Mouse (Mus musculus): ENCODE results near the gene Me3. TPM values are rescaled to one million over a fixed set of nuclear protein-coding genes. Genes with fewer than 3 reads are reported as not detected.
"Not testable (repeated sequence)": the region's sequence is repeated elsewhere in the genome, so short reads cannot be mapped to it uniquely, and the experiment has no call there.

Gene Me3
- polyA plus RNA-seq, 1 experiment from 2014 or later: 2.5 TPM

DNA sequence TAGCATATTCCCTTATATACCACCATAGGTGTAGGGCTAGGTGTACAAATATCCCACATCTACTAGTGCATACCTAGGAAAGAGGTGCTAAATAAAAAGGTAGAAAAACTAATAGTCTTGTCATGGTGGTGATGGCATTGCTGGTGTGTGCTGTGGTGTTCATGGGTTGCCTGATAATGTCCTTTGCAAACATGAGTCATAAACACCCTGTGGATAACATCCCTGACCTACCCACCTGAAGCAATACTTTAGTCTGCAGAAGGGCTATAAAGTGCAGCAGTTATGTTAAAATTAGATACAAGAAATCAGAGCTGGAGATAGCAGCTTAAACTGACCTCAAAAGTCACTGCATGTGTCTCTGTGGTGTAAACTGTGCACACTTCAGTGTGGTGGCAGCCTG lies 80.9 kb downstream of the Me3 start:
- H3K4me1 ChIP-seq (replicated peaks): no peaks in the 10 kb centered on the region
- H3K4me2 ChIP-seq (replicated peaks): no peak overlapping the region
- no peaks in the 10 kb centered on the region for H3K36me3 ChIP-seq
- H3K27ac ChIP-seq: no peak overlapping the region
- ATAC-seq: no peak
- H3K9ac ChIP-seq (replicated peaks): no peak overlapping the region
- H3K27me3 ChIP-seq: no peaks in the 10 kb centered on the region
- H3K4me3 ChIP-seq (replicated peaks): no peak overlapping the region
- H3K9me3 ChIP-seq: no peaks in the 10 kb centered on the region

DNA sequence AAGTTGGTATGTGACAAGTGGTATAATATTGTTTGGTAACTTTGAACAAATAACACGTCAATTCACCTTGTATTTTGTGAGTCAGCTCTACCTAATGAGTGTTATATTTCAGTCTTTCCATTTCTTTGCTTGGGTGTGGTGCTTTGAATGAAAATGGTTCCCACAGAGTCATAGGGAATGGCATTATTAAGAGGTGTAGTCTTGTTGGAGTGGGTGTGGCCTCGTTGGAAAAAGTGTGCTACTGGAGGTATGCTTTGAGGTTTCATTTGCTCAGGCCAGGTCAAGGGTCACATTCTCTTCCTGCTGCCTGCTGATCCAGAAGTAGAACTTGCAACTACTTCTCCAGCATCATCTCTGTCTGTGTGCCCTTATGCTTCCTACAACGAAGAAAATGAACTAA lies 84.0 kb downstream of the Me3 start:
- Histone ChIP-seq H3K4me1 (replicated peaks) (no peaks in the 10 kb centered on the region), H3K27me3 (no peaks in the 10 kb centered on the region), H3K27ac (no peak overlapping the region), H3K36me3 (no peaks in the 10 kb centered on the region), H3K4me3 (replicated peaks) (no peak overlapping the region), H3K9me3 (no peaks in the 10 kb centered on the region), H3K9ac (replicated peaks) (no peak overlapping the region), H3K4me2 (replicated peaks) (no peak overlapping the region)
- no peak for ATAC-seq
- 84% methylated on average over 3 of the region's 3 CpGs for WGBS

DNA sequence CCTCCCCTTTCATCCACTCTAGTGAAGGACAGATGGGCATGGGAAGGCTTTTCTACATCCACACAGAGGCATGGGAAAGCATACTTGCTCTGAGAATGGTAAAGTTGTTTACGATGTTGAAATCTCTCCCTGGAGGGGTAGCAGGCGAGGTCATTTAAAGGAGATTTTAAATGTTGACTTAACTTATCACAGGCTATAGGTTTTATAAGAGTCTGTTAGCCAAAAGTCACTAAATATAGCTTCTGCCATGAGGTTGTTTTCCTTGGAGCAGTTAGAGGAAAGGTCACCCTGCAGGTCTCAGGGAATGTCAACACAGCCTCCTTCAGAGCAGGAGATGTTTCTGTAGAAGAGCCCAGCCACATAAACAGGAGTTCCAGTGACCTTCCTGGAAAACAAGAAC lies 85.3 kb downstream of the Me3 start:
- Histone ChIP-seq H3K9ac (replicated peaks) (no peak overlapping the region), H3K4me1 (replicated peaks) (no peaks in the 10 kb centered on the region), H3K27ac (no peak overlapping the region), H3K36me3 (no peaks in the 10 kb centered on the region), H3K4me3 (replicated peaks) (no peak overlapping the region), H3K9me3 (no peaks in the 10 kb centered on the region), H3K4me2 (replicated peaks) (no peak overlapping the region), H3K27me3 (no peaks in the 10 kb centered on the region)
- no peak for ATAC-seq
- 76% methylated on average over 2 of the region's 2 CpGs for WGBS

DNA sequence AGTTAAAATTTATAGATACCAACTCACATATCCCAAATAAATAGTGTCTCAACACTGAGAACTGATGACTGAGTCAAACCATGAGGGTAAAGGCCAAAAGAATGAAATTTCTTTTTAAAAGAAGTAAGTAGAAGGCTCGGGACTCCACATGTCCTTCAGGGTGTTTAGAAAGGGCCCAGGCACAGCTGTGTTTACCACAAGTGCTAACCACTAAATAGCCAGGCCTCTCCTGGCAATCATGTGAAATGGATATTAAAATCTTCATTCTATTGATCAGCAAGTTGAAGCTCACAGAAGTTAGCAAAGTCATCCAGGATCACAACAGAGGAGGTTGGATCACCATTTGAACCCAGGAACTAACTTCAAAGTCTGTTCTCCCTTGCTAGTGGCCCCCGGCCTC lies 86.1 kb downstream of the Me3 start:
- no peak overlapping the region for H3K27ac ChIP-seq
- H3K4me1 ChIP-seq (replicated peaks): no peaks in the 10 kb centered on the region
- WGBS: 80% methylated on average over 2 of the region's 2 CpGs
- H3K4me3 ChIP-seq (replicated peaks): no peak overlapping the region
- no peaks in the 10 kb centered on the region for H3K9me3 ChIP-seq
- no peak overlapping the region for H3K9ac ChIP-seq (replicated peaks)
- H3K36me3 ChIP-seq: no peaks in the 10 kb centered on the region
- H3K4me2 ChIP-seq (replicated peaks): no peak overlapping the region
- no peak for ATAC-seq
- no peaks in the 10 kb centered on the region for H3K27me3 ChIP-seq

DNA sequence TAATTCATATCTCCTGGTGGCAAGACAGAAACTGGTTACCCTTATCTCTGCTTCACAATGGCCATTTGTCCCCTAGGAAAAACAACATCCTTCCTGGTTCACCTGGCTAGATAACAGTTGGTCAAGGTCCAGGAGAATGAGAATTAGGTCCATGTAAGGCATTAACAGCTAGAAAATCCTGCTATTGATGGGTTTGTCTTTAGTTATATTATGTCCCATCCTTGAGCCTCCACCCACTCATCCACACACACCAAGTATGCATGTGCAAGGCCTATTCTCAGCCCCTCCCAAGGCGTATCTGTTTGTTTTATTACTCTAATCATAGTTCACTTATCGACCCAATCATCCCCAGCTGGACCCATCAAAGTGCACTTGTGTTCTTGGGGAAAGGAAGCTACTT lies 88.1 kb downstream of the Me3 start:
- ATAC-seq: no peak
- WGBS: 89% methylated on average over 2 of the region's 2 CpGs
- no peak overlapping the region for H3K9ac ChIP-seq (replicated peaks)
- H3K27ac ChIP-seq: no peak overlapping the region
- H3K4me2 ChIP-seq (replicated peaks): no peak overlapping the region
- H3K4me1 ChIP-seq (replicated peaks): no peaks in the 10 kb centered on the region
- no peaks in the 10 kb centered on the region for H3K27me3 ChIP-seq
- H3K4me3 ChIP-seq (replicated peaks): no peak overlapping the region
- H3K36me3 ChIP-seq: no peaks in the 10 kb centered on the region
- H3K9me3 ChIP-seq: no peaks in the 10 kb centered on the region

DNA sequence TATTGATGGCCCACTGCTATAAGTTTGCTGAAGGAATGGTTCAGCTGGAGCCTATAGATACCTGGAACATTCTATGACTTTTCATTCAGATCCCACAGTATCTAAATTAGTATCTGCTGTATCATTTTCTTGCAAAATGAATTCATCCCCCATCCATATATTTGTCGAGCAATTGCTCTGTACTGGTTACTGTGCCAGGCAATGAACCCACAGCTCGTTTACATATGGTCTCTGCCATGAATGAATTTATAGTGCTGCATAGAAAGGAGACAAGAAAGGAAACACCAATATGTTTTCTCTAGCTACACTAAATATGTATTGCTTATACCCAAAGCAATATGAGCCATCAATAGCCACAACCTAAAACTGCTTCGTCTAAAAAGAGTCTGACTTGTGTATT lies 94.5 kb downstream of the Me3 start:
- WGBS: 87% methylated on average over 3 of the region's 3 CpGs
- H3K27me3 ChIP-seq: no peaks in the 10 kb centered on the region
- no peaks in the 10 kb centered on the region for H3K4me1 ChIP-seq (replicated peaks)
- ATAC-seq: no peak
- no peak overlapping the region for H3K4me3 ChIP-seq (replicated peaks)
- H3K36me3 ChIP-seq: no peaks in the 10 kb centered on the region
- no peak overlapping the region for H3K4me2 ChIP-seq (replicated peaks)
- H3K9ac ChIP-seq (replicated peaks): no peak overlapping the region
- no peak overlapping the region for H3K27ac ChIP-seq
- no peaks in the 10 kb centered on the region for H3K9me3 ChIP-seq

GRCm38 (mm10) chr7:89727615-89728014 lies 95.4 kb downstream of the Me3 start:
- no peaks in the 10 kb centered on the region for H3K36me3 ChIP-seq
- no peaks in the 10 kb centered on the region for H3K4me1 ChIP-seq (replicated peaks)
- no peak for ATAC-seq
- H3K9ac ChIP-seq (replicated peaks): no peak overlapping the region
- WGBS: 89% methylated on average over 1 of the region's 1 CpGs
- no peak overlapping the region for H3K27ac ChIP-seq
- no peaks in the 10 kb centered on the region for H3K27me3 ChIP-seq
- H3K9me3 ChIP-seq: no peaks in the 10 kb centered on the region
- H3K4me2 ChIP-seq (replicated peaks): no peak overlapping the region
- no peak overlapping the region for H3K4me3 ChIP-seq (replicated peaks)

DNA sequence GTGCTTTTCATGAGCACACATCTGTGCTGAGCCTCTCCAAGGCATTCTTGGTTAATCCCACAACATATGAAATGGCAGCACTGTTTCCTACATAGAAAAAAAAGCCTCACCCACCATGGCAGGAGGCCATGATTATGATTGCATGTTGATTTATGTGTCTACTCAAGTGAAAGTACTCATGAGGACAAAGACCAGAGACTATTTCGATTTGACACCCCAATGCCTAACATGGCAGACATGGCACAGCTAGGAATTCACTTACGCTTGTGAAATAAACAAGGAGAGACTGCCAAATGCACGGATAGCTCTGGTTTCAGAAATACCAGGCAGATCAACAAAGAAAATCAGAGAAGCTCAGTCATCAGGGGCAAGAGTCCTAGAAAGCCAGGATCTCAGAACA lies 96.2 kb downstream of the Me3 start:
- H3K9ac ChIP-seq (replicated peaks): no peak overlapping the region
- WGBS: 92% methylated on average over 3 of the region's 3 CpGs
- H3K27ac ChIP-seq: no peak overlapping the region
- no peaks in the 10 kb centered on the region for H3K27me3 ChIP-seq
- no peaks in the 10 kb centered on the region for H3K9me3 ChIP-seq
- H3K4me2 ChIP-seq (replicated peaks): no peak overlapping the region
- ATAC-seq: no peak
- H3K4me3 ChIP-seq (replicated peaks): no peak overlapping the region
- H3K36me3 ChIP-seq: no peaks in the 10 kb centered on the region
- no peaks in the 10 kb centered on the region for H3K4me1 ChIP-seq (replicated peaks)

- Histone ChIP-seq H3K4me2 (replicated peaks) (no peak overlapping the region), H3K4me1 (replicated peaks) (no peaks in the 10 kb centered on the region), H3K9me3 (no peaks in the 10 kb centered on the region), H3K27me3 (no peaks in the 10 kb centered on the region), H3K27ac (no peak overlapping the region), H3K4me3 (replicated peaks) (no peak overlapping the region), H3K36me3 (no peaks in the 10 kb centered on the region), H3K9ac (replicated peaks) (no peak overlapping the region)
- 69% methylated on average over 2 of the region's 2 CpGs for WGBS
- ATAC-seq: no peak
Observed at GRCm38 (mm10) chr7:89730514-89730913, 98.3 kb downstream of the Me3 start.

- not testable (repeated sequence) for H3K9me3 ChIP-seq; H3K9ac ChIP-seq (replicated peaks); ATAC-seq; H3K27me3 ChIP-seq; H3K4me3 ChIP-seq (replicated peaks); H3K4me2 ChIP-seq (replicated peaks); H3K36me3 ChIP-seq; H3K4me1 ChIP-seq (replicated peaks); H3K27ac ChIP-seq
- 97% methylated on average over 2 of the region's 2 CpGs for WGBS
Observed at GRCm38 (mm10) chr7:89731115-89731514, 98.9 kb downstream of the Me3 start.

DNA sequence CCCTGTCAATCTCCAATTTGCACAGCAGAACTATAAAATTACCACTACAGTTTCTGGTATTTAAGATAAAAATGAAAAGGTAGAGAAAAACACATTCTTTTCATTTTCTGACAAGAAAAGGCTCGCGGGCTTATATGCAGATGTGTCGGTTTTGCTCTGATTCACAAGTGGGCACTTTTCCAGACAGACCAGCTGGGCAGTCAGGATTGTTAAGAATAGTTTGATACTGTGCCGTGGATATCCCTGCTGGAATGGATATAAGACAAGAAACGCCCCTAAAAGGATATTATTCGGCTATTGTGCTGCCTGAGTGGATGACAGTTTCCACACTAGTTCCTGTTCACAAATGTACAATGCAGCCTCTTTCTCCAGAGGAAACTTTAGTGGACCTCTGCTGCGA lies 116.2 kb downstream of the Me3 start:
- H3K9me3 ChIP-seq: no peaks in the 10 kb centered on the region
- ATAC-seq: no peak
- H3K27ac ChIP-seq: no peak overlapping the region
- H3K27me3 ChIP-seq: no peaks in the 10 kb centered on the region
- no peak overlapping the region for H3K9ac ChIP-seq (replicated peaks)
- no peaks in the 10 kb centered on the region for H3K36me3 ChIP-seq
- H3K4me3 ChIP-seq (replicated peaks): no peak overlapping the region
- WGBS: 56% methylated on average over 7 of the region's 7 CpGs
- 0 out of 2 replicates have a peak, but pooled peaks cover 3% of the 10 kb centered on the region for H3K4me1 ChIP-seq (replicated peaks)
- H3K4me2 ChIP-seq (replicated peaks): no peak overlapping the region

DNA sequence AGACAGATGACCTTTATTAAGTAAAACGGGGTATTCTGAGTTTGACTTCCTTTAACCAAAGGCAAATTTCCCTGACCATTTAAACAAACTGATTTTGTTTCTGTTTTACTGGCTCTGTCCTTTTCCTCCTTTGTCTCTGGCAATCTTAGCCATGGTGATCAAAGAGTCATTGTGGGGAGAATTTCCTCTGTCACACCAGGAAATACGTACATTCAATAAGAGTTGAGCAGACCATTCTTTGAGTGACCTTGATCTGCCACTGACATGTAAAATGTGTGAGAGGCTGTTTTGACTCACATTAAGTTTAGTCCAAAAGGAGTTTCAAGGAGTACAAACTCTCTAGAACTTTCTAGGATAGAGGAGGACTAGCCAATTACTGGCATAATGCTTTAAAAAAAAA lies 117.0 kb downstream of the Me3 start:
- H3K9me3 ChIP-seq: no peaks in the 10 kb centered on the region
- H3K4me3 ChIP-seq (replicated peaks): no peak overlapping the region
- no peak overlapping the region for H3K9ac ChIP-seq (replicated peaks)
- H3K4me2 ChIP-seq (replicated peaks): no peak overlapping the region
- 0 out of 2 replicates have a peak, but pooled peaks cover 3% of the 10 kb centered on the region for H3K4me1 ChIP-seq (replicated peaks)
- no peaks in the 10 kb centered on the region for H3K27me3 ChIP-seq
- no peaks in the 10 kb centered on the region for H3K36me3 ChIP-seq
- no peak overlapping the region for H3K27ac ChIP-seq
- WGBS: 37% methylated on average over 2 of the region's 2 CpGs
- no peak for ATAC-seq

DNA sequence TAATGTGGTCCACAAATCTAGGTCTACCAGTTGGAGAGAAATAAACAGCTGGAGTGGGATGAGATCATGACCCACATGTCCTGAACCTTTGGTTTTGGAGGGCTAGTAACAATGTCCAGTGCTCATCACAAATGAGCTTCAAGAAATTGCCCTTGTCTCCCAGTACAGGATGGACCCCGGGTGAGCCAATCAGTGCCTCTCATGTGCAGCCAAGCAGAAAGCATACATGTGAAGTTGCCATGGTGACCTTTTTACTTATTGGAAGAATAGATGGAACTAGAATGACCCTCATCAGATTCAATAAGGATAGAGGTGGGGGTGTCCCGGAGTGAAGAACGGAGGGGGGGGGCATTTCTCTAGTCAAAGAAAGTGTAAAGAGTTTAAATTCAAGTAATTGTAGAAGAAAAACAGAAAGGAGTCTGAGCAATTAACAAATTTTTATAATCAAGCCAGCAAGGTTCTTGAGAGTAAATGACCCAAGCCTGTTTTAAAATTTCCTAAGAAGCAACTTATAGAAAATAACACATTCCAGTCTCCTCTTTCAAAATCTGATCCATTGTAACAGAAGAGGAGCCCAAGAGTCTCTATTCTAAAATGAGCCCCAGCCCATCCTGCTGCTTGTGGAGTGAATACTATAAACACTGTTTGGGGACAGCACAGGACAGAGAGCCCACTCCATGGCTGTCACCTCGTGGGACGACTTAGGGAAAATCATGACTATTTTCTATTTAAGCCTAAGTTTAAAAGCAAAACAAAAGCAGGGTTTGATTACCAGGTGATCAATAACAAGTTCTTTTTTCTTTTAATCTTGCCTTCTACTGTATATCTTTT lies 134.7 kb downstream of the Me3 start:
- Histone ChIP-seq H3K4me2 (replicated peaks) (no peak overlapping the region), H3K9ac (replicated peaks) (no peak overlapping the region), H3K9me3 (no peaks in the 10 kb centered on the region), H3K4me3 (replicated peaks) (no peak overlapping the region), H3K27me3 (no peaks in the 10 kb centered on the region), H3K4me1 (replicated peaks) (peaks cover 11% of the 10 kb centered on the region), H3K27ac (no peak overlapping the region), H3K36me3 (no peaks in the 10 kb centered on the region)
- 10% methylated on average over 5 of the region's 5 CpGs for WGBS
- peak; percentile 82 for ATAC-seq

Data from midbrain, embryonic 13.5 days (tissue).